Mouse (Mus musculus) stomach, postnatal 0 days (tissue): ENCODE results near the gene Sytl3.
"Not testable (repeated sequence)": the region's sequence is repeated elsewhere in the genome, so short reads cannot be mapped to it uniquely, and the experiment has no call there.

Source experiments
- CTCF ChIP-seq: IDR thresholded peaks from 2 replicates; pipeline ENCODE4 v1.5.1; 2016; ENCODE audit warnings: antibody characterized with exemption, low read depth, mild to moderate bottlenecking, moderate library complexity
- EP300 ChIP-seq: optimal IDR thresholded peaks from 2 replicates; pipeline ENCODE3; 2016; ENCODE audit warnings: antibody characterized with exemption

DNA sequence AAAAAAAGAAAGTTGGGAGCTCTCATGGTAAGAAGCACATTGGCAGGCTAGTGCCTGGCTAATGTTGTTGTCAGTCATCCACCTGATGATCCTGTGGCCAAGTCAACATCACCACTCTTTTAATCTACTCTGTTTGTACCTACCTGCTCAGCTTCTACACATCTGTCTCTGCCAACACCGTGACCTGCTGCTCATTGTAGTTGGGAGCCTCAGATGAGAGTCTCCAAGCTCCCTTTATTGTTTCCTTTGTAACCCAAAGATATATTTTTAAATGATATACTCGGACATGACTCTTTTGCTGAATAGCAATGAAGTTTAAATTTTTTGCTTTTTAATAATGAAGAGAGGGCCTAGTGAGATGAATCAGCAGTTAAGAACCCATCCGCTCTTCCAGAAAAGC lies 2.4 kb upstream of the Sytl3 start:
- not testable (repeated sequence) for TF ChIP-seq CTCF, EP300
